Mouse (Mus musculus) bone marrow macrophage, adult 2 months (primary cell): ENCODE measurements around the gene Nktr. TPM values are rescaled to one million over a fixed set of nuclear protein-coding genes. Genes with fewer than 3 reads are reported as not detected.

Experiments used
- H3K27ac ChIP-seq: 2 replicates; pipeline ENCODE4 v1.5.1; 2012; ENCODE audit warnings: low read depth, low read length; ENCODE audit not compliant: insufficient read depth
- H3K4me1 ChIP-seq: 2 replicates; pipeline ENCODE4 v1.6.1; 2012; ENCODE audit warnings: low read length; ENCODE audit not compliant: control insufficient read depth, insufficient read depth
- H3K4me3 ChIP-seq: 2 replicates; pipeline ENCODE4 v1.5.1; 2012; ENCODE audit warnings: mild to moderate bottlenecking, low read length, moderate library complexity; ENCODE audit not compliant: insufficient read depth
- CTCF ChIP-seq: IDR thresholded peaks from 2 replicates; pipeline ENCODE4 v1.5.1; 2012; ENCODE audit warnings: low read depth, mild to moderate bottlenecking, low read length, moderate library complexity
- POLR2A ChIP-seq: IDR thresholded peaks from 2 replicates; pipeline ENCODE4 v1.6.1; 2012; ENCODE audit warnings: mild to moderate bottlenecking, low read depth, low read length, borderline replicate concordance
- polyA plus RNA-seq: library from polyadenylated mRNA; stranded (reverse); fragments of >200 nt; gene quantifications from 2 replicates; pipeline ENCODE4 v1.2.4, GENCODE M21; 2012; ENCODE audit not compliant: missing spikeins, insufficient read depth, insufficient read length

The Nktr gene
- polyA plus RNA-seq, 1 experiment = 109 TPM

DNA sequence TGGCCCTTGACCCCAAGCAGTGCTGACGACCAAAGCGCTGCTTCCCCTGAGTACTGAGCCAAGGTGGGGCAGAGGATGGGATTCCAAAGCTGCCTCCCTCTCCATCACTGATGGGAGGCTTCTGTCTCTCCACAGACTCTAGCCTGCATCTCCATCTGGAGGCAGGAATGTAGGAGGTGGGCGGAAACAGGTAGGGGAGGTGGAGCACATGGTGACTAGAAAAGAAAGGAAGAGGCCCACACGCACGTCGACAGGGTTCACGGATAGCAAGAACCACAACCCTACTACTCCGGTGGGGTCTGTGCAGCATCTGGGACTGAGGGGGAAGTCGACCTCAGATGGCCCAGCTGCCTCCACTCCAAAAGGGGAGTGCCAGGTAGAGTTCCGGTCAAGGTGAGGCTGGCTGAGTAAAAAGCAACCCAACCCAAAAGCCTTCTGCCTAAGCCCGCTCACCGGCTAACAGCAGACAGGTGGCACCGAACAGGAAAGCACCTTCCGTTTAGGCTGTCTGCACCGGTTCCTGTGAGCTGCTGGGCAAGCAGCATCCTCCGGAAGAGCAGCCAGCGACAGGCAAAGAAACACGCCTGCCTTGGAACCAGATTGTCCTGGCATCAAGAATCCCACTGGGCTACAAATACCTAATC, 36.8 kb upstream of the Nktr start:
- Histone ChIP-seq H3K4me3 (no peak overlapping the region), H3K4me1 (peaks cover 9% of the 10 kb centered on the region), H3K27ac (no peak overlapping the region)
- TF ChIP-seq POLR2A = no peak
- TF ChIP-seq CTCF = no peak

DNA sequence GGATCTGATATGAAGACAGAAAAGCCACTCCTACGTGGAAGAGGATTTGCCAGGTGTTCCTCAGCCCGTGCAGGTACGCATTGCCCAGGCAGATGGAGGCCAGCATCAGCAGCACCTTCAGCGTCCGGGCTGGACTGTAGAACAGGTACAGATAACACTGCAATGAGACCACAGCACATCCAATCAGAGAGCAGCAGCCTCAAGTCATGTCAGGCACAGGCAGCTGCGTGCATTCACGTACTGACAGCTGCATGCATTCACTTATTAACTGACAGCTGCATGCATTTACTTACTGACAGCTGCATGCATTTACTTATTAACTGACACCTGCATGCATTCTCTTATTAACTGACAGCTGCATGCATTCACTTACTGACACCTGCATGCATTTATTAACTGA, 34.3 kb upstream of the Nktr start:
- Histone ChIP-seq H3K4me1 (peaks cover 3% of the 10 kb centered on the region), H3K4me3 (no peak overlapping the region), H3K27ac (no peak overlapping the region)
- no peak for TF ChIP-seq CTCF

DNA sequence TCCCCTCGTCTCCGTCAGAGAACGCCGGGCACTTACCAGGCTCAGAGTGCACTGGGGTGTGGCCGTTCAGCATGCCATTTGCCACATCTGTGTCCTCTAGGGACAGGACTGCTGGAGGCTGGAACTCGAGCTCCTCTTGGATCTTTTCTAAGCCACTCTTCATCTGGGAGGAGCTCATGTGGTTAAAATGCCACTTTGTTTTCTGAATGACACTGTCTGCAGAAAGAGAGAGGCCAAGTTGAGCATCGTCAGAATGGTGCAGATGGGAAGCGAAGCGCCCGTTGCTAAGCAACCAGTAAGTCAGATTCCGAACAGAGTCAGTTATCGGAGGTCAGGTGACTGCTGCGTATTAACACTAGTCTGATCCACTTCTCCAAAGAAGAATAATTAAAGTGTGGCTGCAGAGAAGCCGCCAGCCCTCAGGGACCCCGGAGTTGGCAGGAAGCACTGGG, 28.7 kb upstream of the Nktr start:
- Histone ChIP-seq H3K4me1 (peaks cover 3% of the 10 kb centered on the region), H3K27ac (no peak overlapping the region), H3K4me3 (no peak overlapping the region)
- TF ChIP-seq POLR2A (no peak), CTCF (no peak)

DNA sequence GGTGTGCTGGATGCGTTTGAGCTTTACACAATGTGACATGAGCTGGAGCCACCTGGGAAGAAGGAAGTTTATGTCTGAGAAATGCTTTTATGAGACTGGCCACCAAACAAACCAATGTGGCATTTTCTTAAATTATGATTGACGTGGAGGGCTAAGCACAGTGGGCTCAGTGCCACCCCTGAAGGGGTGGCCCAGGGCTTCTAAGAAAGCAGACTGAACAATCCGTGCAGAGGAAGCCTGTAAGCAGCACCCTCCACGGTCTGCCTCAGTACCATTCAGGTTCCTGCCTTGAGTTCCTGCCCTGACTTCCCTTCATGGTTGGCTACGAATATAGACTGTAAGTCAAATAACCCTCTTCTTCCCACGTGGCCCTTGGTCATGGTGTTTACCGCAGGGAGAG, 28.2 kb upstream of the Nktr start:
- no peak overlapping the region for H3K27ac ChIP-seq

DNA sequence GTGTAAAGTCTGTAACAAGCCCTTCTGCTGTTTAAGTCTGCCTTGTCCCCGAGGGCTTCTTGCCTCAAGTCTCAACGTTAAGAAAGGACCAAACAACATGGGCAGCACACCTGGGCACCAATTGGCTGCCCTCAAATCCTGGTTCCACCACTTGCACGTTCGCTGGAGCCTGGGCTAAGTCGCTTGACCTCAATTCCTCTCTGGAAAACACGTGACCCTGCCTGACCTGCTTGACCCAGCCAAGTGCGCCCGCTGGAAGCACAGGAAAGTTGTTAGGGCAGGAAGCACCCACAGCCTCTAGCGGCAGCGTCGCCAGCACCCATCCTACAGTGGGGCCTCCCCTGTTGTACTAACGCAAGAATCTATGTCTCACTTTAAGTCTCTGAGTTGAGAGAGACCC, 24.2 kb upstream of the Nktr start:
- Histone ChIP-seq H3K4me3 (no peak overlapping the region), H3K27ac (no peak overlapping the region), H3K4me1 (no peaks in the 10 kb centered on the region)
- TF ChIP-seq POLR2A (no peak), CTCF (no peak)

More for the DNA sequence above, 28.2 kb upstream of the Nktr start:
- no peak for TF ChIP-seq POLR2A
- no peak for TF ChIP-seq CTCF
- Histone ChIP-seq H3K4me1 (peaks cover 2% of the 10 kb centered on the region), H3K4me3 (no peak overlapping the region)

DNA sequence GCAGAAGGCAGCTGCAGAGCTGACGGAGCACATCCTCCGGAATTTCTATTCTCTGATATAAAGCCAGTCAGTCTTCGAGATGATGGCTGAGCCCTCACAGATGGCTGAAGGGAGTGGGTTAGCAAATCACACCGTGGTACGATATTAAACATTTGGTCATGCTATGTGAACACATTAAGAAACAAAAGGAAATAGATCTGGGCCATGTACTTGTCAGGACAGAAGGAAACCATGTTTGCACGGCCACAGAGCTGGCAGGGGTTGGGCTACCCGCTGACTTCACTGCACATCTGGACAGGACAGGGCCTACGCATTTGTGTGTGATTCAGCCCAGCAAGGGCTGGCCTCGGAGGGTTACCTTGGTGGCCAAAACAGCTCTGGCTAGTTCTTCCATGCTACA, 22.3 kb upstream of the Nktr start:
- TF ChIP-seq CTCF = no peak
- no peak for TF ChIP-seq POLR2A
- Histone ChIP-seq H3K27ac (no peak overlapping the region), H3K4me1 (no peaks in the 10 kb centered on the region), H3K4me3 (no peak overlapping the region)

DNA sequence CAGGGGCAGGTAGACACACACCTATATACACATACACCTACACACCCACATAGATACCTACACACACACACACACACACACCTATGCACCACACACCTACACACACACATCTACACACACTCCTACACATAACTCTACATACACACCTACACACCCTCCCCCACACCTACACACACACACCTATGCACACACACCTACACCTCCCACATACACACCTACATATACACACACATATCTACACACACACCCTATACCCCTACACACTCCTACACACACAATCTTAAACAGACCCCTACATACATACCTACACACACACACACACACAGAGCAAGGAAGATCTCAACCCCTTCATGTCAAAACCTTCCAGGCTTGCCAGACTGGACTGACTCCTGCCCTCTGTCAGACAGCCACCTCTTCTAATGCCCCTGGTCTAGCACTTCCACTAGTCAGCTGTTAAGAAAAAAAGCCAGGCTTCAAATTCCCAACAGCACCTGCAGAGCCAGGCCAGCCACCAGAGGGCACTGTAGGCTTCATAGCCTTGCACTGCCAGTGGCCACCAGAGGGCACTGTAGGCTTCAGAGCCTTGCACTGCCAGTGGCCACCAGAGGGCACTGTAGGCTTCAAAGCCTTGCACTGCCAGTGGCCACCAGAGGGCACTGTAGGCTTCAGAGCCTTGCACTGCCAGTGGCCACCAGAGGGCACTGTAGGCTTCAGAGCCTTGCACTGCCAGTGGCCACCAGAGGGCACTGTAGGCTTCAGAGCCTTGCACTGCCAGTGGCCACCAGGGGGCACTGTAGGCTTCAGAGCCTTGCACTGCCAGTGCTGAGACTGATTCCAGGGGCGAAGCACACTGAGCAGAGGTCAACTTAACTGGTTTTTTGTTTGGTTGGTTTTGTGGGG, 21.6 kb upstream of the Nktr start:
- TF ChIP-seq POLR2A = no peak
- TF ChIP-seq CTCF = peak; percentile 99

DNA sequence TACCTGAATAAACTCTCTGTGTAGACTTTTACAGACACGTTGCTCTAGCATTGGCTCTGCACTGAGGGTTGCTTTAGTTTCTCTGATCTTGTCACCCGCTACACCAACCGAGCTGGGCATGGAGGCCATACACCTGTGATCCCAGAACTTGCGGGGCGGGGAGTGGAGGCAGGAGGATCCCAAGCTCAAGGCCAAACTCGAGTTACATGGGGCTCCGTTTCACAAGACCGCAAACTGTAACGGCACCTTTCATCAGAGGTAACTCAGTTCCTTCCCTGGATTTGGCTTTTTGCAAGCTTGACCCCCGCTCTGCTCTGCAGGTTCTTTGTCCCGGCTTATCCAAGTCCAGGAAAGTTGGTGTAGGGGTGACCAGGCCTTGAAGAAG, 14.7 kb upstream of the Nktr start:
- TF ChIP-seq POLR2A (no peak), CTCF (no peak)
- peak overlapping the region; percentile 82 for H3K4me3 ChIP-seq
- peak overlapping the region; percentile 25; the same call in 1 of the 2 replicates for H3K27ac ChIP-seq
- H3K4me1 ChIP-seq = peaks cover 44% of the 10 kb centered on the region

More for the DNA sequence above, 21.6 kb upstream of the Nktr start:
- Histone ChIP-seq H3K4me3 (no peak overlapping the region), H3K27ac (no peak overlapping the region), H3K4me1 (no peaks in the 10 kb centered on the region)

DNA sequence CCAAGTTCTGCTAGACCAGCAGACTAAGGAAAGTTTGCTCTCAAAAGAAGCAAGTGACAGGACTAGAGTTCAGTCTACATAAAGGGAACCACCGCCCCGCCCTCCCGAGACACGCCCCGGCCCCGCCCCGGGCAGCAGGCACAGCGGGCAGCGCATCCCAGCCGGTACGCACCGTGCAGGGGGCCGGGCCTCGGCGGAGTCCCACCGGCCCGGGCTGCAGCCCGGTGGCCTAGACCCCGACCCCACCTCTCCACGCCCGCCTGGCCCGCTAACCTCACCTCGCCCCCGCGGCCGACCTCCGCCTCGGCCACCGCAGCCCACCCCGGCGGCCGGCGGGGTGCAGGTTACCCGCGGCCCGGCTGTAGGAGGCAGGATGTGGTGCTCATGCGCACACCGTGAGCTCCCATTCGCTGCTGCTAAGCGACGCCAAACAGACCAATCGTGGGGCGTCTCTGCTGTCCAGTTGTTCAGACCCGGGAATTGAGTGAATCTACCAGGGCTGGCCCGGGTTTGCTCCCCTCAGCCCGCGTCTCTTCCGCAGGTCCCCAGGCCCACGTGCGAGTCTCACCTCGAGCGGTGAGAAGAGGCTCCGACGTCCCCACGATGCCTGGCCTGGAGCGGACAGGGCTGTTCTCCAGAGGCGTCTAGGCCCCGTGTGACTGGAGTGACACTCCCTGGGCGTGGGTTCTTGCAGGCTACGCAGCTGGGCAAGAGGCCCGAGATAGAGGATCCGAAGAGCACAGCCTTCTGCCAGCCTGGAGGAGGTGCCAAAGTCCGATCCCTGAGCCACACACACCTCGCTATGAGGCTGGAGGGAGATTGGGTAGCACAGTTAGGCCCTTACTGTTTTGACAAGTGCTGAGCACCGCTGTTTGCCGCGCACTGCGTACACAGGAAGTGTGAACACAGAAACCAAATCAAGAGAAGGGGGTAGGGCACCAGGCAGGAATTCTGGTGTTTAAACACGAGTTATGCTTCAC, 14.0 kb upstream of the Nktr start, which contains the start of gene Sec22c:
Sec22c (minus strand) TSS at position 845 of the 980 bp plus-strand sequence.
- TF ChIP-seq POLR2A (no peak), CTCF (no peak)
- peak within 1 kb of the TSS; percentile 82 for H3K4me3 ChIP-seq
- H3K4me1 ChIP-seq = peaks cover 49% of the 10 kb centered on the region
- H3K27ac ChIP-seq = peak within 1 kb of the TSS; percentile 89
